Mouse (Mus musculus) C2C12 (cell line): ENCODE measurements around the gene Ccdc141. TPM values are rescaled to one million over a fixed set of nuclear protein-coding genes. Genes with fewer than 3 reads are reported as not detected.

ENCODE experiments used
- H3K27me3 ChIP-seq: one replicate; pipeline ENCODE4 v1.6.1; 2011; ENCODE audit not compliant: control insufficient read depth, insufficient read depth, insufficient read length
- H3K36me3 ChIP-seq: one replicate; pipeline ENCODE4 v1.6.1; 2011; ENCODE audit not compliant: control insufficient read depth, insufficient read depth
- H3K4me3 ChIP-seq: one replicate; pipeline ENCODE4 v1.5.1; 2011; ENCODE audit warnings: mild to moderate bottlenecking, control low read depth; ENCODE audit not compliant: poor library complexity, insufficient read depth, severe bottlenecking
- H3K79me2 ChIP-seq: one replicate; pipeline ENCODE4 v1.6.1; 2011; ENCODE audit not compliant: control insufficient read depth, insufficient read depth
- H3K79me3 ChIP-seq: one replicate; pipeline ENCODE4 v1.6.1; 2011; ENCODE audit warnings: low read depth, control low read depth
- H3ac ChIP-seq: one replicate; pipeline ENCODE3; 2011; ENCODE audit warnings: low read depth; ENCODE audit not compliant: control insufficient read depth, insufficient read length
- CEBPB ChIP-seq: IDR thresholded peaks from one replicate; pipeline ENCODE4 v1.6.1; 2011; ENCODE audit warnings: low read depth, mild to moderate bottlenecking, control low read depth, moderate library complexity
- CTCF ChIP-seq: IDR thresholded peaks from one replicate; pipeline ENCODE4 v1.5.1; 2011; ENCODE audit not compliant: control insufficient read depth, insufficient read depth, insufficient read length
- FOSL1 ChIP-seq: IDR thresholded peaks from one replicate; pipeline ENCODE4 v1.8.0; 2011; ENCODE audit warnings: mild to moderate bottlenecking, low read length; ENCODE audit not compliant: poor library complexity, insufficient read depth, severe bottlenecking
- MAX ChIP-seq: IDR thresholded peaks from one replicate; pipeline ENCODE4 v1.6.1; 2011; ENCODE audit warnings: mild to moderate bottlenecking, control low read depth
- MYOD1 ChIP-seq: IDR thresholded peaks from one replicate; pipeline ENCODE4 v1.6.1; 2011; ENCODE audit warnings: low read depth; ENCODE audit not compliant: control insufficient read depth, insufficient read length
- MYOG ChIP-seq: IDR thresholded peaks from one replicate; pipeline ENCODE4 v1.6.1; 2011; ENCODE audit not compliant: control insufficient read depth, insufficient read length; ENCODE audit errors: extremely low read depth
- USF1 ChIP-seq: IDR thresholded peaks from one replicate; pipeline ENCODE4 v1.6.1; 2011; ENCODE audit warnings: low read depth, mild to moderate bottlenecking, control low read depth, moderate library complexity
- long read RNA-seq, 2 experiments: library from polyadenylated mRNA; unstranded; transcript quantifications; one replicate each; pipeline ENCODE4 v2.0.0; 2019 to 2020
- polyA plus RNA-seq: library from polyadenylated mRNA; unstranded; fragments of >200 nt; fragmentation: generic; extraction: Trizol; gene quantifications from one replicate; pipeline ENCODE4 v1.2.1, GENCODE M21; 2012; ENCODE audit warnings: missing spikeins

Gene Ccdc141
- 0.77 TPM for polyA plus RNA-seq
- long read RNA-seq, experiment 1, partial matches to known transcripts, result 7 of 15 reads
- long read RNA-seq, experiment 1, other reads (novel, unspliced or antisense), result 5 of 15 reads
- long read RNA-seq, experiment 2, partial matches to known transcripts, result 2 of 2 reads
- long read RNA-seq, experiment 2, other reads (novel, unspliced or antisense), result 0 of 2 reads

DNA sequence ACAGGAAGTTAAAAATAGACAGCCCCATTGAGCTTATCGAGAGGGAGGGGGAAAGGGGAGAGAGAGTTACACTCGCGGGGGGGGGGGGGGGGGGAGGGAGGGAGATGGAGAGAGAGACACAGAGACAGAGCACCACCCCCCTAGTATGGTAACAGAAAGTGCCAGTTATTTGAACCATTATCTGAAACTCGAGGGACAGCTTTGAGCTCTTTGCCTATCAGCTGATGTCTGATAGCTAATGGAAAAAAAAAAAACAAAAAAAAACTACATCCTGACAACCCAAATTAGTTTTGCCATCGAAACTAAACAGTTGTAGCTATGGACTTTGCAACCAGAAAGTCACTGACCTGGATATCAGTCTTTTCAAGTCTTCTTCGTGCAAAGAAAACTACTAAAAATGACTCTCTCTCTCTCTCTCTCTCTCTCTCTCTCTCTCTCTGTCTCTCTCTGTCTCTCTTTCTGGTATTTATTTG is at the start of gene Ccdc141:
Gene Ccdc141, minus strand, starts transcription at position 4 of the 473 bp plus-strand sequence.
- TF ChIP-seq MAX (no peak), MYOG (no peak), USF1 (no peak), CTCF (no peak), MYOD1 (no peak), CEBPB (no peak), FOSL1 (no peak)
- Histone ChIP-seq H3K79me3 (no peaks in the 10 kb centered on the region), H3K79me2 (no peaks in the 10 kb centered on the region), H3ac (peak within 1 kb of the TSS; percentile 77), H3K4me3 (peak within 1 kb of the TSS; percentile 25), H3K27me3 (no peaks in the 10 kb centered on the region), H3K36me3 (no peaks in the 10 kb centered on the region)

DNA sequence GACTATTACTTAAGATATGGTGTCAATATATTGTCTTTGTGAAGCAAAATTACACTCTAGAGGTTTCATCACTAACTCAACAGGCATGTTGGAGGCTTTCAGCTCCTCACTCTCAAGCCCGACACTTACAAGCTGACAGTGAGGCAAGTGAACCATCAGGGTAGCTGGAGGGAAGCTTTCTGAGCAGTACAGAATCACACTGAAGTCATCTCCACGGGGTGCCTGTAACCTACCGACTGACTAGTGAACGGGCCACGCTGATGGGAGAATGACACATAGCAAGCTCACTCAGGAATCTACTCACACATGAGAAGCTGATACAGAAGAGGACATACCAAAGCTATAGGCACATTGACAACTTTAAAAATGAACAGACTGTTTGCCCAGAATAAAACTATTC is 42.4 kb upstream of the Ccdc141 start:
- Histone ChIP-seq H3ac (no peak overlapping the region), H3K79me3 (no peaks in the 10 kb centered on the region), H3K36me3 (peaks cover 81% of the 10 kb centered on the region), H3K27me3 (no peaks in the 10 kb centered on the region), H3K79me2 (no peaks in the 10 kb centered on the region), H3K4me3 (no peak overlapping the region)
- TF ChIP-seq CEBPB (no peak), CTCF (no peak), MYOG (no peak), USF1 (no peak), FOSL1 (no peak), MAX (no peak), MYOD1 (no peak)

DNA sequence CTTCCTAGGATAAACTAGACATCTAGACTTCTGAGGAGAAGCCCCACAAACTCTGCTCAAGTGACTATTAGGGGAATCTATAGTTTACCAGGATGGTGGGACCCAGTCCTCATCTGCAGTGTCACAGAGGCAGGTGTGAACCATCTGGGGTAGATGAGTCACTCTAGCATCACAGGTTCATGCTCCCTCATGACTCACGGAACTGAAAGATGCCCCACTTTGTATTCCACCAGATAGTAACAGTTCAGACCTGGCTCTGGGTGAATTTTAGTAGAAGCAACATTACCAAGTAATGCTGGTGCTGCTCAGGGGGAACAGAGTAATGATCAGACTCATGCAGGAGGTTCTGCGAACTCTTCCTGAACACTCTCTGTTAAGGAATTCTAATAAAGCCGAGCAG is 36.5 kb upstream of the Ccdc141 start:
- H3K79me3 ChIP-seq, result no peaks in the 10 kb centered on the region
- no peak overlapping the region for H3ac ChIP-seq
- no peak overlapping the region for H3K4me3 ChIP-seq
- peaks cover 4% of the 10 kb centered on the region for H3K79me2 ChIP-seq
- TF ChIP-seq CTCF (no peak), MYOG (no peak), FOSL1 (no peak)
- peaks cover 83% of the 10 kb centered on the region for H3K36me3 ChIP-seq
- no peaks in the 10 kb centered on the region for H3K27me3 ChIP-seq

DNA sequence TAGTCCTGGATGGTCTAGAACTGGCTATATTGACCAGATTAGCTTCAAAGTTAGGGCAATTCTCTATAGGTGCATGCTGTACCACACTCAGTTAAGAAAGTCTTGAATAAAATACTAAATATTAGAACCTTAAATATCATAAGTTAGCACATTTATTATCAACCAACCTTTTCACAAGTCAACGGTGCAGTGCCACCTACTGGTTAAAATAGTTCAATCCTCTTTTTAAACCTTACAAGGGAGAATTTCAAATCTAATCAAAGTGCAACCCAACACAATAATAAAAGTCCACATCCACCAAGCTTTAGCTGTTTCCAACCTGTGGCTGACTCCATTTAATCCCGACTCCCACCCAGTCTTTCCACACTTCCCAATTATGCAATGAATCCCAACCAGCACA is 33.5 kb upstream of the Ccdc141 start:
- TF ChIP-seq CTCF, result no peak
- TF ChIP-seq MAX, result no peak
- TF ChIP-seq USF1, result no peak
- no peak for TF ChIP-seq CEBPB
- TF ChIP-seq FOSL1, result no peak
- no peak overlapping the region for H3ac ChIP-seq
- H3K27me3 ChIP-seq, result no peaks in the 10 kb centered on the region
- H3K79me2 ChIP-seq, result peaks cover 10% of the 10 kb centered on the region
- H3K79me3 ChIP-seq, result no peaks in the 10 kb centered on the region
- peaks cover 62% of the 10 kb centered on the region for H3K36me3 ChIP-seq
- no peak overlapping the region for H3K4me3 ChIP-seq

DNA sequence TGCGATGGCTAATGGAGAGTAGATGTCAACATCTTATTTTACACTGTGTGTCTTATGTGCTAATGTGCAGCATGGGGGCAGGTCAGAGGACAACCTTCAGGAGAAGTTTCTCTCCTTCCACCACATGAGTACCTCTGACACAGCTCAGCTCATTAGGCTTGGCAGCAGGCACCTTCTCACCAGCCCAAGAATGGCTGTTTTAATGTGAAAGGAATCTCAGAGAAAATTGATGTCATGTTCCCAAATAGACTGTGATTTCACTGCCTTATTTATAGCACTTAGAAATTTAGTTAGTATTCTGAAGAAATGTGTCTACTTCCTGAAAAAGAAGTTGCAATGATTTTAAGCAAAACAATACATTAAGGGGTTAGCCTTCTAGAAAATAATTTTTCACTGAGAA is 31.5 kb upstream of the Ccdc141 start:
- Histone ChIP-seq H3K36me3 (peaks cover 66% of the 10 kb centered on the region), H3K27me3 (no peaks in the 10 kb centered on the region), H3K4me3 (no peak overlapping the region), H3ac (no peak overlapping the region), H3K79me3 (no peaks in the 10 kb centered on the region), H3K79me2 (peaks cover 10% of the 10 kb centered on the region)
- TF ChIP-seq CTCF, result no peak
- no peak for TF ChIP-seq CEBPB
- no peak for TF ChIP-seq MYOG
- no peak for TF ChIP-seq FOSL1
- no peak for TF ChIP-seq MAX
- TF ChIP-seq USF1, result no peak
- TF ChIP-seq MYOD1, result no peak

DNA sequence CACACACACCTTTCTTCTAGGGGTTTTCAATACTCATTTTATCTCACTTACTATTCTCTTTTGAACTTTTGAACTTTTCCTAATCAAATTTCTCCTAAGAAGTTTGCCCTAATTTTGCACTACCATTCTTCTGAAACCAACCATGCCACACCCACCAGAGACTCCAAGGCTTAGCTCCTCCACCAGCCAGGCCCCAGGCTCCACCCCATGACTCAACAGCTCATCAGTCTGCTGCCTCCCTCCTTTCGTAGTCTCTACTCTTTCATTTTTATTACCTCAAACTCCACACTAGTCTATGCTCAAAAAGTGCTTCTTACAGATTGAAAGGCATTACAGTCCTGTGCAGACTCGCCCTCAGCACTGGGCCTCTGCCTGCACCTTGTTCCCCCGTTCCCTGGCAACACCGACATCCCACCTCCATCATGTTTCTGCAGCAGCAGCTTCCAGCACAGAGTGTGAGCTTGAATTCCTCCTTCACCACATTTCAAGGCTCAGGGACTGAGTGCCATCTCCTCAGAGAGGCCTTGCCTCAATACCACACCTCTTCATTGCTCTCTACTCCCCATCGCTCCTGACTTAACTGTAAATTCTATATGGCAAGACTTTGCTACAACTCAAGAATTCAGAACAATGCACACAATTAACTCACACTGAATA is 30.6 kb upstream of the Ccdc141 start:
- TF ChIP-seq MAX, result no peak
- TF ChIP-seq MYOG, result no peak
- TF ChIP-seq MYOD1, result no peak
- no peak for TF ChIP-seq FOSL1
- TF ChIP-seq CEBPB, result no peak
- no peak for TF ChIP-seq CTCF
- no peak for TF ChIP-seq USF1

More for the DNA sequence above, 30.6 kb upstream of the Ccdc141 start:
- Histone ChIP-seq H3K79me3 (no peaks in the 10 kb centered on the region), H3K4me3 (no peak overlapping the region), H3K79me2 (peaks cover 10% of the 10 kb centered on the region), H3ac (peak overlapping the region; percentile 54), H3K27me3 (no peaks in the 10 kb centered on the region), H3K36me3 (peaks cover 66% of the 10 kb centered on the region)
